Mouse (Mus musculus) intestine, postnatal 0 days (tissue): ENCODE results near the gene Cyth4. TPM values are rescaled to one million over a fixed set of nuclear protein-coding genes. Genes with fewer than 3 reads are reported as not detected.

Experiments
- ATAC-seq: fragments of 200-750 bp; cut with Nextera tagmentation; 2 replicates; pipeline ENCODE4 v1.8.0; 2017; ENCODE audit warnings: mild to moderate bottlenecking, moderate TSS enrichment, moderate library complexity
- H3K27ac ChIP-seq: fragments of 300-500 bp; sonication (generic); 2 replicates; pipeline ENCODE4 v1.5.1; 2014; ENCODE audit warnings: mild to moderate bottlenecking, low read depth, low read length, moderate library complexity
- H3K27me3 ChIP-seq: fragments of 300-500 bp; sonication (generic); replicated peaks from 2 replicates; pipeline ENCODE4 v1.6.1; 2014; ENCODE audit warnings: low read length, mixed read lengths; ENCODE audit not compliant: control insufficient read depth, insufficient read depth
- H3K36me3 ChIP-seq: fragments of 300-500 bp; sonication (generic); 2 replicates; pipeline ENCODE4 v1.6.1; 2014; ENCODE audit warnings: mild to moderate bottlenecking, moderate library complexity; ENCODE audit not compliant: control insufficient read depth, insufficient read depth
- H3K4me1 ChIP-seq: fragments of 300-500 bp; sonication (generic); replicated peaks from 2 replicates; pipeline ENCODE4 v1.6.1; 2014; ENCODE audit warnings: antibody characterized with exemption, low read length, mixed read lengths; ENCODE audit not compliant: control insufficient read depth, insufficient read depth
- H3K4me2 ChIP-seq: fragments of 300-500 bp; sonication (generic); replicated peaks from 2 replicates; pipeline ENCODE4 v1.6.1; 2014; ENCODE audit warnings: low read depth, mild to moderate bottlenecking, moderate library complexity
- H3K4me3 ChIP-seq: fragments of 300-500 bp; sonication (generic); 2 replicates; pipeline ENCODE4 v1.5.1; 2014; ENCODE audit warnings: low read depth, low read length
- H3K9ac ChIP-seq: fragments of 300-500 bp; sonication (generic); 2 replicates; pipeline ENCODE4 v1.6.1; 2014; ENCODE audit warnings: mild to moderate bottlenecking, low read depth, low read length
- H3K9me3 ChIP-seq: fragments of 300-500 bp; sonication (generic); 2 replicates; pipeline ENCODE4 v1.6.1; 2016; ENCODE audit warnings: mixed run types; ENCODE audit not compliant: control insufficient read depth
- CTCF ChIP-seq: sonication (generic); IDR thresholded peaks from 2 replicates; pipeline ENCODE4 v1.5.1; 2016; ENCODE audit warnings: low read depth, mild to moderate bottlenecking, control low read depth, antibody characterized with exemption, moderate library complexity
- WGBS: fragments of 180-500 bp; shearing (Covaris S2); extraction: QIAGEN DNeasy Blood & Tissue Kit; methylation state at CpG from one replicate; pipeline ENCODE4 v1.1.7; 2014; 5-methylcytosine and 5-hydroxymethylcytosine counted together
- polyA plus RNA-seq: library from polyadenylated mRNA; unstranded; fragments of >200 nt; fragmentation: Nextera tagmentation; extraction: Ambion mirVana; gene quantifications from 2 replicates; pipeline ENCODE4 v1.2.1, GENCODE M21; 2015

The Cyth4 gene
- polyA plus RNA-seq, 1 experiment from 2014 or later, result 2.5 TPM

- H3K9me3 ChIP-seq, result no peaks in the 10 kb centered on the region
- H3K4me1 ChIP-seq, result no peaks in the 10 kb centered on the region
- WGBS, result 31% methylated on average over 10 of the region's 10 CpGs
- no peaks in the 10 kb centered on the region for H3K36me3 ChIP-seq
- H3K4me2 ChIP-seq, result no peak overlapping the region
- no peak for TF ChIP-seq CTCF
- ATAC-seq, result no peak
- H3K9ac ChIP-seq, result no peak overlapping the region
- H3K27me3 ChIP-seq, result no peaks in the 10 kb centered on the region
- H3K4me3 ChIP-seq, result no peak overlapping the region
- no peak overlapping the region for H3K27ac ChIP-seq
Observed at GRCm38 (mm10) chr15:78634095-78634737, 37.4 kb downstream of the Cyth4 start.

GRCm38 (mm10) chr15:78635231-78635630 is 38.4 kb downstream of the Cyth4 start:
- TF ChIP-seq CTCF, result no peak
- no peak overlapping the region for H3K4me3 ChIP-seq
- ATAC-seq, result no peak

GRCm38 (mm10) chr15:78643633-78644032 is 46.8 kb downstream of the Cyth4 start:
- Histone ChIP-seq H3K27me3 (0 out of 2 replicates have a peak, but pooled peaks cover 2% of the 10 kb centered on the region), H3K4me2 (no peak overlapping the region), H3K27ac (no peak overlapping the region), H3K36me3 (no peaks in the 10 kb centered on the region), H3K4me3 (no peak overlapping the region), H3K9me3 (no peaks in the 10 kb centered on the region), H3K9ac (no peak overlapping the region), H3K4me1 (no peaks in the 10 kb centered on the region)
- WGBS, result 11% methylated on average over 6 of the region's 6 CpGs
- no peak for ATAC-seq
- TF ChIP-seq CTCF, result no peak

More at GRCm38 (mm10) chr15:78635231-78635630, 38.4 kb downstream of the Cyth4 start:
- WGBS, result 38% methylated on average over 7 of the region's 7 CpGs
- Histone ChIP-seq H3K9ac (no peak overlapping the region), H3K27me3 (0 out of 2 replicates have a peak, but pooled peaks cover 2% of the 10 kb centered on the region), H3K4me2 (no peak overlapping the region), H3K27ac (no peak overlapping the region), H3K4me1 (no peaks in the 10 kb centered on the region), H3K36me3 (no peaks in the 10 kb centered on the region), H3K9me3 (no peaks in the 10 kb centered on the region)

GRCm38 (mm10) chr15:78644606-78645005 is 47.8 kb downstream of the Cyth4 start:
- Histone ChIP-seq H3K27me3 (0 out of 2 replicates have a peak, but pooled peaks cover 2% of the 10 kb centered on the region), H3K9me3 (no peaks in the 10 kb centered on the region), H3K27ac (no peak overlapping the region), H3K4me1 (no peaks in the 10 kb centered on the region), H3K9ac (no peak overlapping the region), H3K4me2 (no peak overlapping the region), H3K36me3 (no peaks in the 10 kb centered on the region), H3K4me3 (no peak overlapping the region)
- ATAC-seq, result no peak
- no peak for TF ChIP-seq CTCF
- 46% methylated on average over 8 of the region's 8 CpGs for WGBS

GRCm38 (mm10) chr15:78647746-78648145 is 50.9 kb downstream of the Cyth4 start:
- no peak overlapping the region for H3K4me2 ChIP-seq
- WGBS, result 72% methylated on average over 4 of the region's 4 CpGs
- H3K9me3 ChIP-seq, result no peaks in the 10 kb centered on the region
- TF ChIP-seq CTCF, result no peak
- no peak for ATAC-seq
- H3K4me3 ChIP-seq, result no peak overlapping the region
- H3K27ac ChIP-seq, result no peak overlapping the region
- no peaks in the 10 kb centered on the region for H3K4me1 ChIP-seq
- no peak overlapping the region for H3K9ac ChIP-seq
- H3K36me3 ChIP-seq, result no peaks in the 10 kb centered on the region
- no peaks in the 10 kb centered on the region for H3K27me3 ChIP-seq

- ATAC-seq, result no peak
Observed at GRCm38 (mm10) chr15:78651169-78651568, 54.3 kb downstream of the Cyth4 start.

GRCm38 (mm10) chr15:78664268-78664667 is 67.4 kb downstream of the Cyth4 start:
- no peak overlapping the region for H3K4me3 ChIP-seq
- H3K9me3 ChIP-seq, result no peaks in the 10 kb centered on the region
- 68% methylated on average over 5 of the region's 5 CpGs for WGBS
- no peak for ATAC-seq
- no peaks in the 10 kb centered on the region for H3K4me1 ChIP-seq
- TF ChIP-seq CTCF, result no peak
- no peak overlapping the region for H3K27ac ChIP-seq
- no peaks in the 10 kb centered on the region for H3K27me3 ChIP-seq
- H3K9ac ChIP-seq, result no peak overlapping the region
- no peak overlapping the region for H3K4me2 ChIP-seq
- no peaks in the 10 kb centered on the region for H3K36me3 ChIP-seq

More at GRCm38 (mm10) chr15:78651169-78651568, 54.3 kb downstream of the Cyth4 start:
- Histone ChIP-seq H3K4me2 (no peak overlapping the region), H3K9me3 (no peaks in the 10 kb centered on the region), H3K4me1 (no peaks in the 10 kb centered on the region), H3K4me3 (no peak overlapping the region), H3K27ac (no peak overlapping the region), H3K27me3 (0 out of 2 replicates have a peak, but pooled peaks cover 2% of the 10 kb centered on the region), H3K9ac (no peak overlapping the region), H3K36me3 (no peaks in the 10 kb centered on the region)
- WGBS, result 48% methylated on average over 4 of the region's 4 CpGs
- no peak for TF ChIP-seq CTCF
